Mouse (Mus musculus) gastrocnemius, adult 2 months (tissue): ENCODE data around the gene Arpc4. TPM values are rescaled to one million over a fixed set of nuclear protein-coding genes. Genes with fewer than 3 reads are reported as not detected.
A peak's percentile ranks its signal among the peaks of the same experiment; 100 is the strongest.

Source experiments
- DNase-seq: peaks from one replicate; pipeline ENCODE4 v3.0.0; 2022
- H3K27ac ChIP-seq: fragments of 200-600 bp; 2 replicates; pipeline ENCODE4 v1.8.1; 2022; ENCODE audit warnings: mild to moderate bottlenecking
- H3K4me3 ChIP-seq: fragments of 200-600 bp; 2 replicates; pipeline ENCODE4 v1.8.1; 2022; ENCODE audit warnings: mild to moderate bottlenecking, moderate library complexity
- CTCF ChIP-seq: fragments of 200-600 bp; IDR thresholded peaks from 2 replicates; pipeline ENCODE4 v1.8.1; 2022; ENCODE audit warnings: antibody characterized with exemption, mild to moderate bottlenecking, moderate library complexity
- intact Hi-C: fragments of 180-260 bp; cut with DNase I; formaldehyde crosslinking; loops from one replicate; pipeline ENCODE4 v1.15.1; 2025
- total RNA-seq, 2 experiments: library from RNA; stranded (reverse); gene quantifications; 2 replicates each; pipeline ENCODE4 v1.2.3; 2021

The Arpc4 gene
- total RNA-seq, 2 experiments from 2014 or later = 47.4 to 53.4 TPM

GRCm38 (mm10) chr6:113343177-113344092 lies 34.5 kb upstream of the Arpc4 start, which contains the start of gene Camk1:
Camk1 (minus strand) TSS chr6:113343984.
- peak within 1 kb of the TSS; percentile 93 for H3K27ac ChIP-seq
- no peak for TF ChIP-seq CTCF
- peak; percentile 93 for DNase-seq
- intact Hi-C loops = loop anchor here (2.0 kb wide), 1 partner anchor 33 kb away; the partner anchor contains the start of gene Tada3
- peak within 1 kb of the TSS; percentile 97 for H3K4me3 ChIP-seq

DNA sequence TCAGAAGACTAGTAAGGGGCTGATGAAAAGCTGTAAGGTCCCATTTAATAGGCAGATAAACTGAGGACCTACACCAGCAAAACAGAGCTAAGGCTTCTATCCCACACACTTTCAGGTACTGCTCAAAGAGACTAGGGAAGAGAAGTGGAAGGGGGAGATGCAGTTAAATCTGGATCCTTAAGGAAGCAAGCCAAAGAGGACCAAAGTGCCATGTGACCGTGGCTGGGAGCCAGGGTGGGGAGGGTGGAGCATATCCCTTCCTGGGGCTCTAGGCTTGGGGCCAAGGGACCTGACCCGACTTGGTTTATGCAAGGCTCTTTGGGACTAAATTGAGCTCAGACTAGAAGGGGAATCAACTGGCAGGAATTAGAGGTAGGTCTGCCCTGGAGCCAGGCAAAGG lies 33.6 kb upstream of the Arpc4 start:
- Histone ChIP-seq H3K4me3 (peak overlapping the region; percentile 97), H3K27ac (peak overlapping the region; percentile 93)
- no peak for TF ChIP-seq CTCF
- DNase-seq = peak; percentile 91
- intact Hi-C loops = no loop called here

GRCm38 (mm10) chr6:113346897-113347296 lies 31.0 kb upstream of the Arpc4 start:
- H3K27ac ChIP-seq = no peak overlapping the region
- no peak overlapping the region for H3K4me3 ChIP-seq
- no peak for DNase-seq
- intact Hi-C loops = no loop called here
- no peak for TF ChIP-seq CTCF

GRCm38 (mm10) chr6:113350538-113350937 lies 27.4 kb upstream of the Arpc4 start:
- no peak for DNase-seq
- H3K27ac ChIP-seq = no peak overlapping the region
- intact Hi-C loops = no loop called here
- no peak overlapping the region for H3K4me3 ChIP-seq
- TF ChIP-seq CTCF = no peak

GRCm38 (mm10) chr6:113351161-113351560 lies 26.8 kb upstream of the Arpc4 start:
- Histone ChIP-seq H3K27ac (no peak overlapping the region), H3K4me3 (no peak overlapping the region)
- no peak for TF ChIP-seq CTCF
- DNase-seq = no peak
- intact Hi-C loops = no loop called here

GRCm38 (mm10) chr6:113351653-113352052 lies 26.3 kb upstream of the Arpc4 start:
- Histone ChIP-seq H3K4me3 (no peak overlapping the region), H3K27ac (no peak overlapping the region)
- TF ChIP-seq CTCF = no peak
- no peak for DNase-seq
- intact Hi-C loops = no loop called here

DNA sequence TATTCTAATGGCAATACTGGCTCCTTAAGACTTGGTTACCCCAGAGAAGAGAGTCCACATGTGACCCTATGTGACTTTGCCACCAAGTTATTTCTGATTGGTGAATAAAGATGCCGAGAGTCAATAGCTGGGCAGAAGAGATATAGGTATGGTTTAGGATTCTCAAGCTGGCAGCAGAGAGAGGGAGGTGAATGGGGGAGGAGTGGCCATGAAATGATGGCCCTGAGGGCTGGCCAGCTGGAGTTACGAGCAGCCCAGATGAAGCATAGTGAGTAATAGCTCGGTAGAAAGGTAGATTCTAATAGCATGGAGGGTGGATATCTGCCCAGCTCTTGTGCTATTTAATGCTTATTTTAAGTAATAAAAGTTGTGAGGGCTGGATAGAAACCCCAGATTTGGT lies 25.1 kb upstream of the Arpc4 start:
- no peak for DNase-seq
- intact Hi-C loops = no loop called here
- no peak overlapping the region for H3K4me3 ChIP-seq
- TF ChIP-seq CTCF = no peak
- H3K27ac ChIP-seq = no peak overlapping the region

GRCm38 (mm10) chr6:113353696-113354095 lies 24.2 kb upstream of the Arpc4 start:
- no peak for TF ChIP-seq CTCF
- DNase-seq = no peak
- intact Hi-C loops = no loop called here
- no peak overlapping the region for H3K4me3 ChIP-seq
- H3K27ac ChIP-seq = no peak overlapping the region

DNA sequence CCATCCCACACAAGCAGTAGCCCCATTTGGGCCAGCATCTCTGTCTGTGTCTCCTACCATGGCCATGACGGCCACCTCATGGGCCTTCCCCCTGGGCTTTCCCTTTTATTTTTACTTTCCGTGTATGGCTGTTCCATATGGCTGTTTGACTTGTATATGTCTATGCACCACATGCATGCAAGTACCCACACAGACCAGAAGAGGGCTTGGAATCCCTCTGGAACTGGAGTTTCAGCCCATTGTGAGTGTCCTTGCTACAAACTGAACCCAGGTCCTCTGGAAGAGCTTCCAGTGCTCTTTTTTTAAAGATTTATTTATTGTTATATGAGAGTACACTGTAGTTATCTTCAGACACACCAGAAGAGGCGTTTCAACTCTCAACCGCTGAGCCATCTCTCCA lies 16.4 kb upstream of the Arpc4 start:
- no peak for TF ChIP-seq CTCF
- no peak overlapping the region for H3K4me3 ChIP-seq
- intact Hi-C loops = no loop called here
- no peak for DNase-seq
- no peak overlapping the region for H3K27ac ChIP-seq

GRCm38 (mm10) chr6:113362241-113362640 lies 15.7 kb upstream of the Arpc4 start:
- H3K4me3 ChIP-seq = no peak overlapping the region
- intact Hi-C loops = no loop called here
- H3K27ac ChIP-seq = no peak overlapping the region
- no peak for TF ChIP-seq CTCF
- no peak for DNase-seq

GRCm38 (mm10) chr6:113364518-113365135 lies 13.3 kb upstream of the Arpc4 start:
- Histone ChIP-seq H3K4me3 (no peak overlapping the region), H3K27ac (no peak overlapping the region)
- intact Hi-C loops = no loop called here
- DNase-seq = no peak
- TF ChIP-seq CTCF = no peak

GRCm38 (mm10) chr6:113366639-113367038 lies 11.3 kb upstream of the Arpc4 start:
- no peak overlapping the region for H3K4me3 ChIP-seq
- no peak for DNase-seq
- no peak overlapping the region for H3K27ac ChIP-seq
- no peak for TF ChIP-seq CTCF
- intact Hi-C loops = no loop called here

DNA sequence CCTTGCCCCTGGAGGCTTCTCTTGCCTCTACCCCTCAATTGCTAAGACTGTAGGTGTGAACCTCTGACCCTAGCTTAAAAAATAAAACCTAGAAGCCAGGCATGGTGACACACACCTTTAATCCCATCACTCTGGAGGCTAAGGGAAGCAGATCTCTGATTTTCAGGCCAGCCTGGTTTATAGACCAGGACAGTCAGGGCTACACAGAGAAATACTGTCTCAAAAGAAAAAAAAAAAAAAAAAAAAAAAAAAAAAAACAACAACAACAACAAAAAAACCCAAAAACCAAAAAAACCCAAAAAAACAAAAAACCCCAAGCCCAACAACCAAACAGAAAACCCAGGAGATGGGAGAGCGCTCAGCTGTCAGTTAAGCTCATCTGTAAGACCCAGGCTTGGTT lies 10.3 kb upstream of the Arpc4 start:
- Histone ChIP-seq H3K4me3 (no peak overlapping the region), H3K27ac (no peak overlapping the region)
- intact Hi-C loops = no loop called here
- no peak for TF ChIP-seq CTCF
- DNase-seq = no peak
